Mouse (Mus musculus) bone marrow, adult 2 months (tissue): ENCODE results near the gene Nfic. TPM values are rescaled to one million over a fixed set of nuclear protein-coding genes. Genes with fewer than 3 reads are reported as not detected.

Experiments used
- H3K27ac ChIP-seq: fragments of 200-500 bp; 2 replicates; pipeline ENCODE4 v1.5.1; 2012; ENCODE audit warnings: low read depth, mild to moderate bottlenecking, control low read depth, inconsistent platforms, low read length; ENCODE audit not compliant: control insufficient read depth, poor library complexity, insufficient read depth
- H3K4me1 ChIP-seq: fragments of 200-500 bp; 2 replicates; pipeline ENCODE4 v1.6.1; 2011; ENCODE audit warnings: low read length; ENCODE audit not compliant: control insufficient read depth, insufficient read depth
- H3K4me3 ChIP-seq: fragments of 200-500 bp; replicated peaks from 2 replicates; pipeline ENCODE3; 2011; ENCODE audit warnings: mild to moderate bottlenecking, low read depth, low read length, control low read depth; ENCODE audit not compliant: control insufficient read depth
- CTCF ChIP-seq: fragments of 200-500 bp; IDR thresholded peaks from 2 replicates; pipeline ENCODE4 v1.5.1; 2011; ENCODE audit warnings: low read length, control low read depth; ENCODE audit not compliant: control insufficient read depth, insufficient read depth
- POLR2A ChIP-seq: fragments of 200-500 bp; IDR thresholded peaks from 2 replicates; pipeline ENCODE4 v1.6.1; 2011; ENCODE audit warnings: low read depth, mild to moderate bottlenecking, control low read depth, low read length, borderline replicate concordance; ENCODE audit not compliant: control insufficient read depth
- WGBS: fragments of 180-500 bp; shearing (Covaris S2); methylation state at CpG from one replicate; pipeline ENCODE4 v1.1.7; 2018; 5-methylcytosine and 5-hydroxymethylcytosine counted together
- polyA plus RNA-seq: library from polyadenylated mRNA; stranded (reverse); fragments of >200 nt; gene quantifications from 2 replicates; pipeline ENCODE4 v1.2.4, GENCODE M21; 2011; ENCODE audit warnings: low replicate concordance; ENCODE audit not compliant: missing spikeins, insufficient read depth, insufficient read length

Nfic gene
- polyA plus RNA-seq, 1 experiment = 14.5 TPM

DNA sequence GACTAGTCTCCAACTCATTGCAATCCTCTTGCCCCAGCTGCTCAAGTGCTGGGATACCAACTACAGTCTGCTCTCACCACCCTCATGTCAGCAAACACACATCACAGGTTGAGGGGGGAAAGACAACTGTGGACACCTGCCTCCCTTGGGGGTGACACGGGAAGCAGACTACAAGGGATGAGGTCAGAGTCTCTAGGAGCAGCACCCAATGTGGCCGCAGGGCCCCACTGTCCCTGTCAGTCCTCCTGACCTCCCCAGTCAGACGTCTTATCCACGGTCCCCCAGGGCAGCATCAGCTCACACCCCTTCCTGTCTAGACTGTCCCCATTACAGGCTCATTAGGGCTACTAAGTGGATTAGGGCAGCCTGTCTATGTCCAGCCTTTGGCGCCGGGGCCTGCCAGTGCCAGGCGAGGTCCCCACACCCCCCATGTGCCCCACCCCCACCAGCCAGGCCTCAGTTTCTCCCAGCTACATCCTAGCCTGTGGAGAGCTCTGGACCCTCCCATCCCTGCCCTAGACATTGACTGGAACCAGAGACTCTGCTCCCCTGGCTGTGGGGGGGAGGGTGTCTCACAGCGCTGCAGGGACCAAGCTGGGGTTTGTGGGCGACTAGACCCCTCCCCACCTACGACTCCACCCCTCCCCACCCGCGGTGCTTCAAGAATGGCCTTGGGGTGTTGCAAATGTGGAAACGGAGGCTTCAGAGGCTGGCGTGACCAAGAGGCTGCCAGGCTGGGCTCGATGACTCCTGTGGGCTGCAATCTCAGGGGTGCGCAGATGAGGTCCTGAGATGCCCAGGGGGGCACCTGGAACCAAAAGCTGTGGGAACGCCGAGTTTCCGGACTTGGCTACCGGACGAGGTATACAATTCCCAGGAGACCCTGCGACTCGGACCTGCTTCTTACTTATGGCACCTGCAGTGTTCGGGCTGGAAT lies 48.7 kb downstream of the Nfic start:
- peaks cover 21% of the 10 kb centered on the region for H3K4me1 ChIP-seq
- peak overlapping the region; percentile 38 for H3K27ac ChIP-seq
- peak overlapping the region; percentile 83 for H3K4me3 ChIP-seq
- TF ChIP-seq POLR2A (peak; percentile 12; the same call in 1 of the 2 replicates), CTCF (no peak)
- 55% methylated on average over 24 of the region's 24 CpGs for WGBS

DNA sequence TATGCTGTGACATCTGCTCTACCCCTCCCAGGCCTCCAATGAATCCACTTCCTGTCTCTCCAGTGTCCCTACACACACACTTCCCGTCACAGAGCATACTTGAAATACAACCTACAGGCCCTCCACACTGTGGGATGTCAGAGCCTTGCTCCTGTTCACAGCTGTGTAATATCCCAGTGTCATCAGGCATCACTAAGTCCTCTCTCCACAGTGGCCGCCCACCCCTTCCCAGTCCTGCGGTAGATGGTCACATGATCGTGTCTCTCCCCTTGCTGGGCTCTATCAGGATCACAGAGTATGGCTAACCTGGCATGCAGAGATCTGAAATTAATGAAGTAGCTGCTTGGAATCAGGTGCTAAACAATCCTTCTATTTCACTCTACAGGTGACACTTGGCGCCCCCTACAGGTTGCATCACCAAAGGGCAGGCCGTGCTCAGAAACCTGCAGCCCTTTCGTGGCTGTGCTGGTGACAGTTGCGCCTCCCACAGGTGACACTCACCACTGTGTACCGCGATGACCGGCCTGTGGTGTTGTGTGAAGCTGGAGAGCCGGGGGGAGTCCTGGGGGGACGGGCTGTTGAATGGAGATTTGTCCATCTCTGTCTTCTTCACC lies 49.7 kb downstream of the Nfic start:
- WGBS = 57% methylated on average over 13 of the region's 13 CpGs
- Histone ChIP-seq H3K27ac (peak overlapping the region; percentile 26; the same call in 1 of the 2 replicates), H3K4me3 (peak overlapping the region; percentile 2), H3K4me1 (peaks cover 17% of the 10 kb centered on the region)
- no peak for TF ChIP-seq POLR2A
- peak; percentile 68 for TF ChIP-seq CTCF

DNA sequence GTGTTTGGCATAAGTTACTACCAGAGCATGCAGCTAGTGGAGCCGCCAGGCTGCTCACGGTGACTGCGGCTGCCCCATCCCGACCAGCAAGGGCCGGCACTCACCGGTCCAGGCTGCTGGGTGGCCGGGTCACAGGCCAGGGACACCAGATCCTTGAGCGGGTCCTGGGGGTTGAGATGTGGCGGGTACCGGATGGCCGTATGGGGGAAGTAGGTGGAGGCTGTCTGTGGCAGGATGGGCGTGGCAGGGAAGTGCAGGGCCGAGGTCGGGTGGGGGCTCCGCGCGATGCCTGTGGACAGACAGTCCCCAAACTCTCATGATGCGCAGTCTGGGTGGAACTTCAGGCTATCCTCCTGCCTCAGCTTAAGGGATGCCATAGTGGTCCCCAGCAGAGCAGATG lies 50.7 kb downstream of the Nfic start:
- H3K27ac ChIP-seq = peak overlapping the region; percentile 72
- 32% methylated on average over 18 of the region's 18 CpGs for WGBS

DNA sequence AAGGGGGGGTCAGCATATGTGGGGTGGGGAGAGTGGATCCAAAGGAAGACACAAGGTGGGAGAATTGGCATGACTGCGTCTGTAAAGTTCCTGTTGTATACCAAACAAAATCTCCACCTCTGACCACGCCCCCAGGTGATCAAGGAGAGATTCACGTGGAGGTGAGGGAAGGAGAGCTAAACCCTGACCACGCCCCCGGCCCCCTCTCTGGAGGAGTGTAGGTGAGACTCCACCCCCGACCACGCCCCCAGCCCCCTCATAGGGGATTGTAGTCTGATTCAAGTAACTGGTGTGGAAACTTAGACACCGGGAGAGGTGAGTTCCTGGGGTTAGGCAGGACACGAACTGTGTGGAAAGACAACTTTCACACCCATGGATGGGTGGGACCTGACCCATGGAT lies 51.4 kb downstream of the Nfic start:
- H3K4me3 ChIP-seq = peak overlapping the region; percentile 46
- 0 out of 2 replicates have a peak overlapping the region, but pooled peaks have one; percentile 72 for H3K27ac ChIP-seq
- WGBS = 64% methylated on average over 9 of the region's 9 CpGs
- TF ChIP-seq POLR2A (no peak), CTCF (no peak)
- peaks cover 11% of the 10 kb centered on the region for H3K4me1 ChIP-seq

More for the DNA sequence above, 50.7 kb downstream of the Nfic start:
- peaks cover 11% of the 10 kb centered on the region for H3K4me1 ChIP-seq
- TF ChIP-seq CTCF = no peak
- no peak for TF ChIP-seq POLR2A
- peak overlapping the region; percentile 46 for H3K4me3 ChIP-seq

DNA sequence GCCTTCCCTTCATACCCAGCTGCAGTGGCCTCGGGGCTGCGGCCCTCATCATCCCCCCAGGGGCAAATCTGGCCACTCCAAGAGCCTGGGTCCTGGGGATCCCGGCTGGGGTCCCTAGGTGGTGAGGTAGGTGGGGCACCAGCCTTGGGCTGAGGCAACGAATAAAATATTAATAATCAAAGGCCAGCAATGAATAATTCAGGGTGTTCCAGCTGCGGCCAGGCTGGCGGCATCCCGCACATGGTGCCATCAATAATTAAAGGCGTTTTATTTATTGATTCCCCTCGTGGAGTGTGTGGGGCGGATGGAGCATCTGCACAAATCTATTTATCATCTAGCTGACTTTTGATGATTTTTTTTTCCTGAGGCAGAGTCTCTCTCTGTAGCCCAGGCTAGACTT lies 51.9 kb downstream of the Nfic start:
- 91% methylated on average over 10 of the region's 10 CpGs for WGBS
- no peak for TF ChIP-seq POLR2A
- TF ChIP-seq CTCF = no peak
- Histone ChIP-seq H3K27ac (no peak overlapping the region), H3K4me1 (peaks cover 10% of the 10 kb centered on the region), H3K4me3 (no peak overlapping the region)

DNA sequence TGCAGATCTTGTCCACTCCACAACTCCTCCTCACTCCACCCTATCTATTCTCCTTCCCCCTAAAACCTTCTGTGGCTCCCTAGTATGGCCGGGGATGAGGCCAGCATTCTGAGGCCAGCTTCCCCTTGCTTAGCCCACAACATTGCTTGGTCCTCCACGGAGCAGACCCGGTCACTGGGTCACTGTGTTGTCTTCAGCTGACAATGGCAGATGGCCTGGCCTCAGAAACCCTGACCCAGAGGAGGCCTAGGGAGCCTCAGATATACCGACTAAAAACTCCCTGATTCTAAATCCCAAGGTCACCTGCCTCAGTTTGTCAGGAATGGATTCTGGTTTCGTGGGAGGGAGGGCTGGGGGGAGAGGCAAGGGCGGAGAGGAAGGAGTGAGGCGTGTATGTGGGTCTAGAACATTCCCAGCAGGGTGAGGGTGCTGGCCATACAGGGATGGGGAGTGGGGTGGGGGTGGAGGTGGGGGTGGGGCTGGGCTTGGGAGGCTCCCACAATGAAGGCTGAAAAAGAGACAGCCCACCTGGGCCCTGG lies 53.1 kb downstream of the Nfic start:
- 77% methylated on average over 7 of the region's 7 CpGs for WGBS
- TF ChIP-seq CTCF = no peak
- TF ChIP-seq POLR2A = no peak
- H3K4me1 ChIP-seq = peaks cover 4% of the 10 kb centered on the region; the same call in 1 of the 2 replicates
- H3K4me3 ChIP-seq = no peak overlapping the region
- H3K27ac ChIP-seq = no peak overlapping the region

DNA sequence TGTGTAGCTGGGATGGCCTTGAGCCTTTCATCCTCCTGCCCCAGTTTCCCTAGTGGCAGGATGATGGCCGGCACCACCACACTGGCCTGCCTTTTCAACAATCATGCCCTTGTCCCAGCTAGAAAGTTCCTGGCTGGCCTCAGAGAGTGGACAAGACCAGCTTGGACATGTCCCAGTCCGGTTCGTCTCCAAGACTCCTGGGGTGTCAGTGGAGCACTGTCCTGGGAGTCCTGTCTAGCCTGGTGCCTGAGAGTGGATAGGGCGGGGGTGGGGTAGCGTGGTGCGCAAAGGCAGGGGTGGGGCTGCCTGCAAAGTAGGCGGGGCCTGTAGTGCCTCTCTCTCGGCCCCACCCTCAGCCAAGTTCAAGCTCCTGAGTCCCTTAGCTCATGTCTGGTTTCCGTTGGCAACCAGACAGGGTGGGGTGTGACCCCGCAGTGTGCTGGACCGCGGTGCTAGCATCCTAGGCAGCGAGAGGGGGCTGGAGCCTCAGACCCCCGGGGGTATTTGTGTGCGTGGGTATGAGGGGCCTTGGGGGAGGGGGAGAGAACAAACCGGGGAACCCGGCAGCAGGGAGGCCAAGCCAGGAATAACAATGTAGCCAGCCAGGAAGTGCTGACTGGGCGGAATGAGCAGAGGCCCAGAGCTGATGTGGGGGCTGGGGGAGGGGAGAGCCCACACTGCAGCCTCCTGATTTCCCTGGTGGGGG lies 53.8 kb downstream of the Nfic start:
- WGBS = 52% methylated on average over 18 of the region's 18 CpGs
- Histone ChIP-seq H3K4me3 (no peak overlapping the region), H3K27ac (no peak overlapping the region), H3K4me1 (peaks cover 4% of the 10 kb centered on the region; the same call in 1 of the 2 replicates)
- TF ChIP-seq POLR2A (no peak), CTCF (no peak)

DNA sequence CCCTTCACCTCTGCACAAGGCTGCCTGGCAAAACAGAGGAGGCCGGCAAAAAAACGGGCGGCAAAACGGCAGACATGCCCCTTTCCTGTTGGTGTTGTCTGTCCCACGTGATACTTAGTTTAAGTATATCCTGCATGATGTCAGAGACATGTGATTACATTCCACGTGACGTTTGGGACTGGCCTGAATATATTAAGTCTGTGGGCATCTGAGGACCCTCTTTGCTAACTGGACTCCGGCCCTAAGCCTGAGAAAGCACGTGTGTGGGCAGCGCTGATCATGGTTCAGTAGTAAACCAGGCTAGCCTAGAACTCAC lies 54.3 kb downstream of the Nfic start:
- 84% methylated on average over 10 of the region's 10 CpGs for WGBS
- Histone ChIP-seq H3K4me3 (no peak overlapping the region), H3K27ac (no peak overlapping the region), H3K4me1 (peaks cover 4% of the 10 kb centered on the region; the same call in 1 of the 2 replicates)
- TF ChIP-seq POLR2A = no peak
- TF ChIP-seq CTCF = no peak
